Mouse (Mus musculus) left cerebral cortex, adult 11 months (tissue): ENCODE results near the gene Zfp740.

Source experiments
- DNase-seq: peaks from one replicate; pipeline ENCODE4 v3.0.0; 2022; ENCODE audit warnings: low spot score

Gene Zfp740

DNA sequence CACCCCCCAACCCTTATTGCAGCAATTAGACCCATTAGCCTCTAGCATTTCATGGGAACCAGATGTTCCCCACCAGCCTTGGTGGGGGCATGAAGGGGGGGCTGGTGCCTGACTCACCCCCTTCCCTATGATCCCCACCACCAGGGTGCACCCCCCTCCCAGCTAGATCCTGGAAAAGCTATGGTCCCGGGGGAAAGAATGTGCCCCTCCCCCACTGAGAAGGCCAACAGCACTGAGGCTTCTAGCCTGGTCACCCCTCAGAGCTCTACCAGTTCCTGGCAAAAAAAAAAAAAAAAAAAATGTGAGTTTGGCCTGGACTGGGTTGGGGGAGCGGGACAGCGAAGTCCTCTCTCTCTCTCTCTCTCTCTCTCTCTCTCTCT lies 45.8 kb downstream of the Zfp740 start:
- no peak for DNase-seq

DNA sequence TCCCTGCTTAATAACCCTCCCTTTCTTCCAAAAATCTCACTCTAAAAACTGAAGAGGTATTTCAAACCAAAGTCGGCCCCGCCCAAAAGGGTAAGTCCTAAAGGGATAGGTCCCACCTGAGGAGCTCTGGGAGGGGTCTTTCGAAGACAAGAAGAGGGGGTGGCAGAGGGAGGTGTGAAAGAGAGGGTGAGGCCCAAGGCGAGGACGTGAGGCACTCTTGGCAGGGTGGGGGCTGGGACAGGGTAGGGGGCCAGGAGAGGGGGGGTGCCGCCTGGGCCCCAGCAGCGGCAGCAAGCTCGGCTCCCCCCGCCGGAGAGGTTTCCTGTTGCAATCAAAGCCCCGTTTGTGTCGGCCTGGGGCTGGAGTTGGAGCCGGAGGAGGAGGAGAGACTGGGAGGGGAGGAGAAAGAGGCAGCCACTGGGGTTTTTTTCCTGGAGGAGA lies 46.2 kb downstream of the Zfp740 start:
- no peak for DNase-seq

DNA sequence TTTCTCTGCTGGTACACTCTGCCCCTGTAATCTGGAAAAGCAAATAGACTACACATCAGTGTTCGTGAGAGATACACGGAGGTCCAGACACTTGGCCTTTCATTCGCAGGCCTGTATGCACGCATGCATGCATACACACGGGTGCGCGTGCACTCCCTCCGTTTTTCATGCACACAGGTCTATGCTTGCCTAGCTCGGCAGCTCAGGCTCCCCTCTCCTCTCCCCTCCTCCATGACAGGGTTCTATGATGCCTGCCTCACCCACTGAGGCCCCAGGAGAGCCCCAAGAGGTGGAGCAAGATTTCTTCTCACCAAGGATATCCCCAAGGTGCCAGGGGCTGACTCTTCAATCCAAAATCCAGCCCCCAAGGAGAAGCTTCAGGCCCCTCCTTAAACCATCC lies 46.9 kb downstream of the Zfp740 start:
- DNase-seq = no peak

DNA sequence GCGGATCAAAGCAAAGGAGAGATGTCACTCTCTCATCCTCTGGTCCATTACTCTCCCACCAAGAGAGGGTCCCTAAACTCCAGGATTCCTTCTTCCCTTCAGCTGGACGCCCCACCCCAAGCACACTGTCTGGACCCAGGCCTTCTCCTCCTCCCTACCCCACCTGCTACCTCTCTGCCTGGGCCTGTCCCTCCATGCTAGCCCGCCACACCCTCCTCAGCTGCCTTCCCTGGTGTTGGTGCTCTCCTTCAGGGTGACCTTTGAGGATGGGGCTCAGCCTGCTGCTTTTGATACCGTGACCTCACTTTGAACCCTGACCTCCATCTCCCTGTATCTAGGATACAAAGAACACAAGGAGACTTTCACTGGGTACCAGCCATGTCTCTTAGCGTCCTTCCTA lies 47.5 kb downstream of the Zfp740 start:
- no peak for DNase-seq

DNA sequence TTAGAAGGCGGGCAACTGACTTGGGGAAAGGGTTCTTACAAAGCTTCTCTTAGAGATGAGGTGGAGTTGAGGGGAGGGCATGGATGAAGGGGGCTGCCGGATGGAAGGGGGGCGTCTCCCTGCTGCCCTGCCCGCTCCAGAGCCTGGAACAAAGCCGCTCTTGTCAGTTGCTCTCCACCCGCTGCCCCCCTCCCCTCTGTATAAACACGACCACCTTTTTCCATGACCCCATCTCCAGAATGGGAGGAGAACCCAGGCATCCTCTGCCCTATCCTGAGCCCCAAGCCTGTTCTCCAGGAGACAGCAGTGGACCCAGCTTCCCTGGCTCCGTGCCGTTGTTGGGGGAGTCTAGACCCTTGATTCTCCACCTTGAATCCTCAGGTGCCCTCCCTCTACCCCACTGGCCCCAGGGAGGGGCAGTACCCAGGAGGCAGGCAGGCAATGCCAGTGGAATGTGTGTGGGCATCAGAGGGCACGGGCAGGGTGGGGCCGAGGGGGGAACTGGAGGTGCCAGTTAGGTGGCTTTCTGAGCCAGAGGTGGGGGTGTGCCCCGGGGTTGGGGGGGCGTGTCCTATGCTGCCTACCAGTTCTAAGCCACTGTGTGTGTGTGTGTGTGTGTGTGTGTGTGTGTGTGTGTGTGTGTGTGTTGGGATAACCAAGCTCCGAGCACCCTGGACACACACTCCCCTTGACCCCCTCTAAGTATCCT lies 52.7 kb downstream of the Zfp740 start:
- no peak for DNase-seq

DNA sequence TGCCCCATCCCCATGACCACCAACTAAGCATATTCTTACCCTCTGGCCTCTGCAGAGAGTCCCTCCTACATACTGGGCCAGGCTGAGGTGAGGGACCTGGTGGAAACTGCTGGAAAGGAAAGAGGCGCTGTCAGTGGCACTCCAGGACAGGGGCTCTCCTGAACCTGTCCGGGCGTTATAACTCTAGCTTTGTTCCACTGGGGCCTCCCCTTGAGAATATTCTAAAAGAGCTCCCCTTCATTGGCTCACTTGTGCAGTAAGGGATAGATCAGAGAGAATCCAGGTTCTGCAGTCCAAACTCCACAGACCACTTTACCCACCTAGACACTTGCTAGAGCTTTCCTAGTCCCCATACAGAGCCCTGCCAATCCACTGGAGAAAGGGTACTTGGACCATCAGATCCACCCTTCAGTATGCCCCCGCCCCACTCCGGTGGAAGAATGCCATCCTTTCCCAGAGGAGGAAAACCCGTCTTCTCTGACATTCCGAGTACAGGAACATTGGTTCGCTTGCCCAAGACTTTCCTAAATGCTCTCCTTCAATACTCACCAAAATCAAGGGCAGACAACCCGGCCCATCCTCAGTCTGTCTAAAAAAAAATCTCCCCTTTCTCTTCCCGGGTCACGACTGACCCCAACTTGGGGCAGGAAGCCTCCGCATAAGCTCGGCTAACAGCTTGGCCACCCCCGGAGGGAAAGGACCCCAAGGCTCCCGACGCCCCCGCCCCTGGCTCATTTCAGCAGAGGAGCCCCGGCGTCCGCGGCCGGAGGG lies 53.6 kb downstream of the Zfp740 start:
- no peak for DNase-seq

DNA sequence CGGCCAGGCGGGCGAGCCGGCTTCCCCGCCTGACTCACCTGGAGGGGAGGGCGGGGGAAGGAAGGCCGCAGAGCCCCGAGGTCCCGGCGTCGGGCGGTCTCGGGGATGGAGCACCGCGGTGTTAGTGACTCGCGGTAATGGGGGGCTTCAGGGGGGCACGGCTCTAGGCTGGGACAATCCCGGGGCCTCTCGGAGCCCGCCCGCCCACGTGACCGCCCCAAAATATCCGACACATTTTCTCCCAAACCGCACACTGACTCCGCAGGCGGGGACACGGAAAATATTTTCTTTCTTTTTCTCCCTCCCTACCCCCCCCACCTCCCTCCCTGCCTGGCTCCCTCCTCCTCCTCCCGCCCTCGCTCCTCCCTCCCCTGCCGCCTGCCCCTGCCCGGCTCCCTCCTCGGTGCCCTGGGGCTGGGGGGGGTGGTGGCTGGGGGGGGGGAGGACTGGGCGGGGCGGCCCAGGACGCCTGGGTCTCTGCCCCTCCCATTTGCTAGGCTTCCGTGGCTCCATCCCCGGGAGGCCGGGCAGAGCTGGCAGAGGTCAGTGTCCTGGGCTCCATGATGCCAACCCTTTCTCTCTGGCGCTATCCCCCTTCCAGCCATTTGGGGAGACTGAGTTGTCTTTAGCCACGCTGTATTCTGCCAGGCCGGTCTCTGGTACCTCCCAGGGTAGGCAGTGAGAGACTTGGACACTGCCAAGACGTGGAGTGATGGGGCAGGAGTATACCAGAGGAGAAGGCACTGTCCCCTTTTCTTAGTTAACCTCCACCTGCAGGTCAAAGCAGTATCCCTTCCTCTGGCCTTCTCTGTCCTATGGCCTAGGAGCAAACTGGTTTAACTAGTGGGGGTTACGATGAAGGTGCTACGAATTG lies 54.4 kb downstream of the Zfp740 start, which contains the start of gene Rarg:
Rarg (minus strand) TSS at position 316 of the 874 bp plus-strand sequence.
- no peak for DNase-seq

DNA sequence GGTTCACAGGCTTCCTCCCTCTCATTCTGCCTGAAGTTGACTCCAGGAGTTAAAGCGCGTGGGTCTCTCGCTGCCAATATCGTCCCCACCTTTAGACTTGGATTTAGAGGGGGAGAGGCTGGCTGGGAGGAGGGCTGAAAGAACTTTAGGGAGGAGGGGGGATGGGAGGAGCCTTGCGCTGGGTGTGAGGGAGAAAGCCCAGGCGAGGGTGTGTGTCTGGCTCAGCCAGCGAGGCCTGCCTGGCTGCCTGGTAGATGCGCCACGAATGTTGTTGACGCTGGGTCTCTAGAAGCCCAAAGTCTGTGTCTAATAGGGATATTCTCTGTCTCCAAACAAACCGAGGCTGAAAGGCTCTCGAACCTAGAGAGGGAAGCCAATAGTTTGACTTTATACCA lies 55.0 kb downstream of the Zfp740 start:
- DNase-seq = no peak

DNA sequence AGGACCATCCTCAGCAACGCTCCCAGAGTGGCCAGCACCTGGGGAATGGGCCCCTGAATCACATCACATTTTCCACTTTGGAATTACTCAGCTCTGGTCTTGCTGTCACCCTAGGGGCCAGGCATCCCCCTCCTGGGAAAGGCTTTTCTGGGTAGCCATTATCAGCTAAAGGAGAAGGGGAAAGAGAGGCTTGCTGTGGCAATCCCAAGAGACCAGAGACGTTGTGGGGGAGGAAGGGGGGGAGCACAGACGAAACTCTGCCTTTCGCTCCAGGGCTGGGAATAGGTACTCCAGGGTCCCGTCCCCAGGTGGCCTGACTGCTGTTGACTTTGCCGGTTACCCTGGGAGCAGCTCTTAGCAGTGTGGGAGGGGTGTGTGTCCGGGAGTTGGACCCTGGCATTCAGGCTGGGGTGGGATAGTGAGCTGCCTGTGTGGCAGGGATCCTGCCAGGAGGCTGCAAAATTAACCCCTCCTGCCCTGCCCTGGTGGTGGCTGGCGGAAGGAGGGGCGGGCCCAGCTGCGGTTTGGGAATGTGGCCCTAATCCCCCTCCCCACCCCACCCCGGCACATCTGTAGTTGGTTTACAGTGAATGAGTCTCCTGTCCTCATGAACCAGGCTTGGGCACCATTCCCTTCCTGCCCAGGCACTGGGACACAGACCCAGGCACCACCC lies 55.7 kb downstream of the Zfp740 start:
- no peak for DNase-seq

DNA sequence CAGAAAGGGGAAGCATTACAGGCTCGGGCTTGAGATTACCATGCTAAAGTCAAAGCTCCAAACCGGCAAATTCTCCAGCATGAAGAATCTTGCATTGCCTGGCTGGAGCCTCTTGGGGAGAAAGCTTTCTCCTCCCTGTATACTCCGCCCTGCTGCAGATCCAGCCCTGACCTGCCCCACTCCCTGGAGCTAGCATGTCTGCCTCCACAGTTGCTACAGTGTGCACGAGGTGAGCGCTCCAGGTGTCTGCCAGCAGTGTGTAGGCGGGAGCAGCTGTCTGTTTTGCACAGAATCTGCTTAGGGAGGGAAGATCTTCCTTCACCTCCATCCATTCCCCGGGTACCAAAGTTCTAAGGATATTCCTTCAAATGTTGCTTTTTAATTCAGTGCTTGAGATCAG lies 59.5 kb downstream of the Zfp740 start:
- DNase-seq = no peak

DNA sequence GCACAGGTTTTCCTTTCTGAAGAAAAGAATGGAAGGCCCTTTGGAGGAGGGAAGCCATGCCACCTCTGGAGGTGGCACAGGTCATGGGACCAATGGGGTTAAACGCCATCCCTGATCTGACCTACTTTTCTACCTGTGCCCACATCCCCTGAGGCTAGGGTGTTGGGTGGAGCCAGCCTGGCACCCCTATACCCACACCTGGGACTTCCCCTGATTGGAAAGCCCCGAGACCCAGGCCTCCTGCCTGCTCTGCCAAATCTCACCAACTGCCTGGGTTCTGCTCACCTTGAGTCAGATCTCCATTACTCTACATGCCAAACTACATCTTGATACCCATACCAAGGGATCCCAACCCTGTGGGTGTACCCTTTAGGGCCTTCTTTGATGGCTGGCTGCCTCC lies 60.0 kb downstream of the Zfp740 start:
- no peak for DNase-seq
